Mouse (Mus musculus) midbrain, embryonic 10.5 days (tissue): Measurements from ENCODE around the gene Rnf44. TPM values are rescaled to one million over a fixed set of nuclear protein-coding genes. Genes with fewer than 3 reads are reported as not detected.
A peak's percentile ranks its signal among the peaks of the same experiment; 100 is the strongest.

Experiments used
- DNase-seq: peaks from one replicate; pipeline ENCODE4 v3.0.0-alpha.2; 2017; ENCODE audit warnings: low spot score
- H3K27ac ChIP-seq: fragments of 300-500 bp; sonication (generic); replicated peaks from 2 replicates; pipeline ENCODE4 v1.5.1; 2016; ENCODE audit warnings: mild to moderate bottlenecking
- H3K27me3 ChIP-seq: fragments of 300-500 bp; sonication (generic); 2 replicates; pipeline ENCODE4 v1.6.1; 2016; ENCODE audit warnings: low read depth, mild to moderate bottlenecking; ENCODE audit not compliant: poor library complexity, severe bottlenecking
- H3K36me3 ChIP-seq: fragments of 300-500 bp; sonication (generic); 2 replicates; pipeline ENCODE4 v1.6.1; 2016; ENCODE audit warnings: mild to moderate bottlenecking, moderate library complexity
- H3K4me1 ChIP-seq: fragments of 300-500 bp; sonication (generic); 2 replicates; pipeline ENCODE4 v1.6.1; 2016
- H3K4me3 ChIP-seq: fragments of 300-500 bp; sonication (generic); 2 replicates; pipeline ENCODE4 v1.5.1; 2016; ENCODE audit warnings: mild to moderate bottlenecking, moderate library complexity
- H3K9me3 ChIP-seq: fragments of 300-500 bp; sonication (generic); replicated peaks from 2 replicates; pipeline ENCODE4 v1.6.1; 2016; ENCODE audit warnings: mild to moderate bottlenecking
- WGBS: fragments of 180-500 bp; shearing (Covaris S2); methylation state at CpG from one replicate; pipeline ENCODE4 v1.1.7; 2016; 5-methylcytosine and 5-hydroxymethylcytosine counted together
- polyA plus RNA-seq: library from polyadenylated mRNA; unstranded; fragments of >200 nt; fragmentation: Nextera tagmentation; extraction: Ambion mirVana; gene quantifications from 2 replicates; pipeline ENCODE4 v1.2.1, GENCODE M21; 2016

Rnf44 gene
- polyA plus RNA-seq, result 90.1 and 98.8 TPM in 2 replicates

GRCm38 (mm10) chr13:54693558-54694347 is at the start of gene Rnf44:
Gene Rnf44 (minus strand): TSS chr13:54693907.
- Histone ChIP-seq H3K4me1 (peaks cover 42% of the 10 kb centered on the region), H3K9me3 (no peaks in the 10 kb centered on the region), H3K36me3 (no peaks in the 10 kb centered on the region), H3K27ac (peak within 1 kb of the TSS; percentile 95), H3K27me3 (no peaks in the 10 kb centered on the region), H3K4me3 (peak within 1 kb of the TSS; percentile 98)
- peak; percentile 99 for DNase-seq
- WGBS, result 0% methylated on average over 91 of the region's 92 CpGs

DNA sequence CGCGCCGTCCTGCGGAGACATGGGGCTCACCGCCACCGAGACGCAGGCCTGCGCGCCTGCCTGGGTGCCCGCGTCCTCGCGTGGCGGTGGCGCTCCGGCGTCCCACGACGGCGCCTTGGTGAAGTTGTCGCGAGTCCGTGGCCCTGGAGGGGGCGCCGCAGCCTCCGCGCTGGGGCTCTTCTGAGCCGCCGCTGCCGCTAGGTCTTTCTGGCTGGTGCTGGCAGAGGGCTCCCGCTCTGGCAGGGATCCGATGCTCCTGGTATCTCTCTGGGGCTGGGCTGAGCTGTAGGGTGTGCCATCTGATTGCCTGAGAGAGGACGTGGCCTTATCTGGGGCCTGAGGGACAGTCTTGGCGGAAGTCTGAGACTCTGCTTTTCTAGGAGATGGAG is 44.5 kb upstream of the Rnf44 start:
- Histone ChIP-seq H3K36me3 (peaks cover 47% of the 10 kb centered on the region), H3K4me3 (peak overlapping the region; percentile 50), H3K27me3 (peaks cover 59% of the 10 kb centered on the region), H3K27ac (no peak overlapping the region; the same call in 1 of the 2 replicates), H3K9me3 (no peaks in the 10 kb centered on the region), H3K4me1 (peaks cover 27% of the 10 kb centered on the region)
- 3% methylated on average over 34 of the region's 34 CpGs for WGBS
- DNase-seq, result peak; percentile 19

DNA sequence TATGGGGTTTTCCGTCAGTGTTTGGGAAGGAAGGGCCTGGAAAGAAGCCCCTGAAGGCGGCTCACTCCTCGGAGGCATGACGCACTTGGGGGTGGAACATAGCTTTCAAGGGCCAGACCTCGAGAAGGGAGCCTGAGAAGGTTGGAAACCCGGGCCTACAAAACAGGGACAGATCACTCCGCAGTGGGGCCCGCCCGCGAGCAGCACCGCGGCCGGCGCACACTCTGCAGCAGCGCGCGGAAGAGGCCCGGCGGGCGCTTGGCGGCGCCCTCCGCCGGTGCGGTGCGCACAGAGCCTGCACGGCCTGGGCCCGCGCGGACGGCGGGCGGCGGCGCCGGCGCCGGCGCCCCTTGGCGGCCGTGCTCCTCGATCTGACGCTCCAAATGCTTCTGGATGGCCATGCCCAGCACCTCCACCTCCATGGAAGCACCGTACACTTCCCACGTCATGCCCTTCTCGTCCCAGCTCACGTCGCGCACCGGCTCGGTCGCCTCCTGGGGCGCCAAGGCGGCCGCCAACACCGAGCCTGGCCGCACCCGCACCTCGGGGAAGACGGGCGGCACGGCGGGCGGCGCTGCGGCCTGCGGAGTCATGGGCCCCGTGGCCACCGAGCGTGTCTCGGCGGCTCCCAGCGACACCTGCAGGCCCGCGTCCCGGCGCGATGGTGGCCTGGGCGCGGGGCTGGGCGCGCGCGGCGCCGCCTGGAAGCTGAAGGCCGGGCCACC is 43.9 kb upstream of the Rnf44 start:
- no peak overlapping the region; the same call in 1 of the 2 replicates for H3K27ac ChIP-seq
- 2% methylated on average over 87 of the region's 87 CpGs for WGBS
- peak; percentile 48 for DNase-seq
- H3K4me3 ChIP-seq, result peak overlapping the region; percentile 50
- H3K27me3 ChIP-seq, result peaks cover 59% of the 10 kb centered on the region
- peaks cover 47% of the 10 kb centered on the region for H3K36me3 ChIP-seq
- H3K4me1 ChIP-seq, result peaks cover 27% of the 10 kb centered on the region
- no peaks in the 10 kb centered on the region for H3K9me3 ChIP-seq

DNA sequence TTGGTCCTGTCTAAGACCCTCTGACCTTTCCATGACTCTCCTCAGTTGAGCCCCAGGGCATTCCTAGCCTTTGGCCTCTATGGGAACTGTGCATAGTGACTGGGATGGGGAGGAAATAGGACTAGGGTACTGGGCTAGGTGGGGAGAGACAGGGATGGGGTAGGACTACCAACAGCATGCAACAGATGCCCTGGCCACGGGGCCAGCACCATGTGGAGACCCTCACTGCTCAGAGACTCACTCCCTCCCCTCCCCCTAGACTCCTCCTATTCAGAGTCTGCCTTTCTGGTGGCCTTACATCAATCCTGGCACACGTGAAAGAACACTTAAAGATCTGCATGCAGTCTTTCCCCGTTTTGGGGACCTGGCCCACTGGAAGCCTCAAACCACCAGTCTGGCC is 43.2 kb upstream of the Rnf44 start:
- no peak for DNase-seq
- WGBS, result 31% methylated on average over 3 of the region's 3 CpGs
- peaks cover 27% of the 10 kb centered on the region for H3K4me1 ChIP-seq
- H3K27ac ChIP-seq, result no peak overlapping the region
- peaks cover 47% of the 10 kb centered on the region for H3K36me3 ChIP-seq
- H3K27me3 ChIP-seq, result peaks cover 59% of the 10 kb centered on the region
- peak overlapping the region; percentile 50; the same call in 1 of the 2 replicates for H3K4me3 ChIP-seq
- no peaks in the 10 kb centered on the region for H3K9me3 ChIP-seq

- no peak overlapping the region for H3K4me3 ChIP-seq
- H3K4me1 ChIP-seq, result no peaks in the 10 kb centered on the region
- no peak for DNase-seq
- WGBS, result 87% methylated on average over 11 of the region's 11 CpGs
- H3K36me3 ChIP-seq, result no peaks in the 10 kb centered on the region
- no peak overlapping the region for H3K27ac ChIP-seq
- H3K9me3 ChIP-seq, result 0 out of 2 replicates have a peak, but pooled peaks cover 8% of the 10 kb centered on the region
- H3K27me3 ChIP-seq, result no peaks in the 10 kb centered on the region
These were observed 32.4 kb upstream of the Rnf44 start for GRCm38 (mm10) chr13:54726131-54726530.

GRCm38 (mm10) chr13:54723143-54723542 is 29.4 kb upstream of the Rnf44 start:
- H3K27ac ChIP-seq, result no peak overlapping the region
- H3K4me3 ChIP-seq, result no peak overlapping the region
- no peaks in the 10 kb centered on the region for H3K36me3 ChIP-seq
- WGBS, result 87% methylated on average over 3 of the region's 3 CpGs
- no peaks in the 10 kb centered on the region for H3K4me1 ChIP-seq
- H3K27me3 ChIP-seq, result no peaks in the 10 kb centered on the region; the same call in 1 of the 2 replicates
- H3K9me3 ChIP-seq, result 0 out of 2 replicates have a peak, but pooled peaks cover 8% of the 10 kb centered on the region
- DNase-seq, result no peak

DNA sequence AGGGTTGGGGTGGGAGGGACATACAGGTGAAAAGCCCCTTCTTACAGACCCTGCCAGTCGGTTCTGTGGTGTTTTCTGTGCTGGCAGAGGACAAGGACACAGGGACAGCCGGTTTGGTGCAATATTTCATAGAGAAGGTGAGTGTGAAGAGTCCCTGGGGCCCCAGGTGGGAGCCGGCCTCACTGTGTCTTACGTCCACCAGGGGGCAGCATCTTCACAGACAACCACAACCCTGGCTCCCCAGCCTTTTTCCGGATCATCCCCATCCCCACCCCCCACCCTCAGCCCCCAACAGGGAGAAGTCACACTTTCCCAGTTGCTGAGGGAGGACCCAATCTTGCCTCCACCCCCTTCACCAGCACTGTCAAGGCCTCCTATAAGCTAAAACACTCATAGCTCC is 23.2 kb upstream of the Rnf44 start:
- H3K4me3 ChIP-seq, result no peak overlapping the region
- WGBS, result 4% methylated on average over 5 of the region's 5 CpGs
- H3K27ac ChIP-seq, result no peak overlapping the region
- DNase-seq, result peak; percentile 52
- H3K4me1 ChIP-seq, result peaks cover 6% of the 10 kb centered on the region; the same call in 1 of the 2 replicates
- no peaks in the 10 kb centered on the region for H3K9me3 ChIP-seq
- peaks cover 6% of the 10 kb centered on the region; the same call in 1 of the 2 replicates for H3K27me3 ChIP-seq
- H3K36me3 ChIP-seq, result no peaks in the 10 kb centered on the region

GRCm38 (mm10) chr13:54714996-54715395 is 21.3 kb upstream of the Rnf44 start:
- H3K27ac ChIP-seq, result no peak overlapping the region
- peaks cover 6% of the 10 kb centered on the region; the same call in 1 of the 2 replicates for H3K4me1 ChIP-seq
- H3K4me3 ChIP-seq, result no peak overlapping the region
- no peaks in the 10 kb centered on the region; the same call in 1 of the 2 replicates for H3K9me3 ChIP-seq
- H3K36me3 ChIP-seq, result no peaks in the 10 kb centered on the region
- peaks cover 6% of the 10 kb centered on the region; the same call in 1 of the 2 replicates for H3K27me3 ChIP-seq
- WGBS, result 80% methylated on average over 10 of the region's 10 CpGs
- no peak for DNase-seq

DNA sequence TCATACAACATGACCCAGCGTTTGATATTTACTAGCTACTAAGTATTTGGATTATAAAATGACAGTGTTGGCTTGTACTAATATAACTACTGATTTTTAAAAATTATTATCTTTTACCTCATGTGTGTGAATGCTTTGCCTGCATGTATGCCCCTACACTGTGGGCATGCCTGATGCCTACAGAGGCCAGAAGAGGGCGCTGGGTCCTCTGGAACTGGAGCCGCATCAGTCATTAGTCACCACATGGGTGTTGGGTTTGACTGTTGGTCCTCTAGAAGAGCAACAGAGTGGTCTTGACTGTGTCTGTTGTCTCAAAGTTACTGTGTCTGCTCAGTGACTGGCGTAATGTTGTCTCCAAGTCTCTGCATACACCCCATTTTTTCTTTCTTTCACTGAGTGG is 20.7 kb upstream of the Rnf44 start:
- Histone ChIP-seq H3K27ac (no peak overlapping the region), H3K4me1 (peaks cover 6% of the 10 kb centered on the region; the same call in 1 of the 2 replicates), H3K27me3 (peaks cover 6% of the 10 kb centered on the region; the same call in 1 of the 2 replicates), H3K9me3 (no peaks in the 10 kb centered on the region; the same call in 1 of the 2 replicates), H3K4me3 (no peak overlapping the region), H3K36me3 (no peaks in the 10 kb centered on the region)
- DNase-seq, result no peak
- WGBS, result 40% methylated on average over 4 of the region's 4 CpGs

GRCm38 (mm10) chr13:54710866-54711265 is 17.2 kb upstream of the Rnf44 start:
- Histone ChIP-seq H3K4me1 (no peaks in the 10 kb centered on the region), H3K27me3 (no peaks in the 10 kb centered on the region), H3K36me3 (no peaks in the 10 kb centered on the region), H3K9me3 (no peaks in the 10 kb centered on the region; the same call in 1 of the 2 replicates), H3K27ac (no peak overlapping the region), H3K4me3 (no peak overlapping the region)
- no peak for DNase-seq
- WGBS, result 77% methylated on average over 3 of the region's 3 CpGs

DNA sequence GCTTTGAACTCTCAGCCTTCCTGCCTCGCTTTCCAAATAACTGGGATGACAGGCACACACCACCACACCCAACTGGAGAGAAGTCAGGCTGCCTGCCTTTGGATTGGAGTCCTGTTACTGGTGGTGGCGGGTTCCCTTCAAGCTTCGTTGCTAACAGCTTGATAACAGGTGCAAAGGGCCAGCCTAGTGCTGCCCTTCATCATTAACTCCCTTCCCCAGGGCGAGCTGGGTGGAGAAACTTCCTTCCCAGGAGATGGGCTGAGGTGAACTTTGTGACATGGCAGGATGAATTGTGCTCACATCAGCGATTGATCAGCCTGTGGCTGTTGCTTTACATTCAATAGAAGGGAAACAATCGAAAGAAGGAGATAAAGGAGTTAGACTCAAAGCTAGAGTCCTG is 11.2 kb upstream of the Rnf44 start:
- H3K36me3 ChIP-seq, result no peaks in the 10 kb centered on the region
- no peak overlapping the region for H3K27ac ChIP-seq
- no peaks in the 10 kb centered on the region for H3K27me3 ChIP-seq
- no peak for DNase-seq
- H3K9me3 ChIP-seq, result no peaks in the 10 kb centered on the region
- 62% methylated on average over 6 of the region's 6 CpGs for WGBS
- H3K4me3 ChIP-seq, result no peak overlapping the region
- no peaks in the 10 kb centered on the region for H3K4me1 ChIP-seq

DNA sequence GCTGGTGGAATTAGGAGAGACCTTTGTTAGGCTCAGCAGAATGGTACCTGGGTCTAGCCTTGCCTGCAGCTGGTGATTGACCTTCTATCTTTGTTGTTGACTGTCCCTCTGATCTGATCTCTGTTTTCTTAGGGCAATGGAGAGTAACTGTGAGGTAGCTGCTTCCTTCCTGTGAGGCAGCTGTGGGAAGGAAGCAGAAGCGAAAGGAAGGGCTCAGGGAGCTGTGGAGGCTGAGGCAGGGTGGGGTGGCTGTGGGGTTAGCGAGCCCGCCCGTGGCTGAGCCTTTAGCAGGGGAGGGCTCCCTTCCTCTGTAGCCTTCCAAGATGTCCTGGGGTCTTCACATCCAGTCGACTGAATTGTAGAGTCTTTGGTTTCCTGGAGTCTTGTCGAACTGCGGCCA is 8.8 kb upstream of the Rnf44 start:
- no peaks in the 10 kb centered on the region for H3K36me3 ChIP-seq
- no peaks in the 10 kb centered on the region for H3K27me3 ChIP-seq
- no peak for DNase-seq
- H3K27ac ChIP-seq, result no peak overlapping the region
- H3K9me3 ChIP-seq, result no peaks in the 10 kb centered on the region
- no peak overlapping the region for H3K4me3 ChIP-seq
- 69% methylated on average over 7 of the region's 7 CpGs for WGBS
- H3K4me1 ChIP-seq, result no peaks in the 10 kb centered on the region

DNA sequence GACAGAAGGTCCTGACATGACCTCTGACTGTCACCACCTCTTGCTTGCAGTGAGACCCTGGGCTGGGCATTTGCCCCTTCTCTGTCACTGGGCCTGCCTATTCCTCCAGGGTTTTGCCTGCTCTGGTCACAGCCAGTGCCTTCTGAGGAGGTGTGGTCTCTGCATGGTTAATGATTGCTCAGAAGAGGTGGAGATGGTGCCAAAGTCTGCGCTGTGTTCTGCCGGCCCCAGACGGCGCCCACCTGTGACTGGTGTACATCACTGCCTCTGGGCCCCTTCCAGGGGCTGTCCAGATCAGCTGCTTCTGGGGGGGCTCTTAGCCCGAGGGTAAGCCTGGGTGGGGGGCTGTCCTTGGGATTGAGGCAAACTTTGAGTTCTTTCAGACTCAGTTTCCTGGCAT is 7.5 kb upstream of the Rnf44 start, which contains the start of gene Cdhr2:
Gene Cdhr2, plus strand, starts transcription at position 219 of the 400 bp plus-strand sequence.
- Histone ChIP-seq H3K36me3 (no peaks in the 10 kb centered on the region), H3K4me1 (no peaks in the 10 kb centered on the region), H3K4me3 (no peak within 1 kb of the TSS), H3K27me3 (no peaks in the 10 kb centered on the region), H3K9me3 (no peaks in the 10 kb centered on the region), H3K27ac (no peak within 1 kb of the TSS)
- 79% methylated on average over 5 of the region's 5 CpGs for WGBS
- no peak for DNase-seq
